Mouse (Mus musculus): ENCODE data around the gene Pitpna. TPM values are rescaled to one million over a fixed set of nuclear protein-coding genes. Genes with fewer than 3 reads are reported as not detected.
"Not testable (repeated sequence)": the region's sequence is repeated elsewhere in the genome, so short reads cannot be mapped to it uniquely, and the experiment has no call there.

Pitpna gene
- polyA plus RNA-seq, 1 experiment from 2014 or later: 69.8 TPM

- Histone ChIP-seq H3K9me3 (replicated peaks; ENCODE audit: low read length) (no peaks in the 10 kb centered on the region), H3K4me2 (ENCODE audit: low read length) (no peak overlapping the region), H3K36me3 (ENCODE audit: insufficient read depth, low read length) (peaks cover 5% of the 10 kb centered on the region; the same call in 1 of the 2 replicates), H3K4me1 (replicated peaks; ENCODE audit: insufficient read depth, low read length) (peaks cover 10% of the 10 kb centered on the region), H3K27ac (no peak overlapping the region), H3K9ac (ENCODE audit: low read depth, low read length) (no peak overlapping the region), H3K4me3 (replicated peaks; ENCODE audit: low read depth, low read length) (no peak overlapping the region), H3K27me3 (ENCODE audit: insufficient read depth, low read length) (no peaks in the 10 kb centered on the region)
- WGBS: 73% methylated on average over 5 of the region's 5 CpGs
- DNase-seq (ENCODE audit: low spot score) (no peak), ATAC-seq (replicated peaks; ENCODE audit: low FRiP score, low read depth) (no peak)
- TF ChIP-seq CTCF (IDR thresholded peaks at IDR 0.05; ENCODE audit: low read depth): no peak
Observed at GRCm38 (mm10) chr11:75592612-75593011, 4.7 kb downstream of the Pitpna start.

GRCm38 (mm10) chr11:75594431-75594830 lies 6.5 kb downstream of the Pitpna start:
- no peak for TF ChIP-seq CTCF (IDR thresholded peaks at IDR 0.05; ENCODE audit: low read depth)
- Histone ChIP-seq H3K4me2 (ENCODE audit: low read length) (no peak overlapping the region), H3K9ac (ENCODE audit: low read depth, low read length) (no peak overlapping the region), H3K36me3 (ENCODE audit: insufficient read depth, low read length) (peaks cover 20% of the 10 kb centered on the region), H3K4me1 (replicated peaks; ENCODE audit: insufficient read depth, low read length) (peaks cover 1% of the 10 kb centered on the region; the same call in 1 of the 2 replicates), H3K4me3 (replicated peaks; ENCODE audit: low read depth, low read length) (no peak overlapping the region), H3K27ac (no peak overlapping the region), H3K9me3 (replicated peaks; ENCODE audit: low read length) (no peaks in the 10 kb centered on the region), H3K27me3 (ENCODE audit: insufficient read depth, low read length) (no peaks in the 10 kb centered on the region)
- DNase-seq (ENCODE audit: low spot score) (no peak), ATAC-seq (replicated peaks; ENCODE audit: low FRiP score, low read depth) (no peak)
- WGBS: 77% methylated on average over 9 of the region's 9 CpGs

GRCm38 (mm10) chr11:75595404-75595803 lies 7.5 kb downstream of the Pitpna start:
- Histone ChIP-seq H3K27me3 (ENCODE audit: insufficient read depth, low read length) (no peaks in the 10 kb centered on the region), H3K27ac (0 out of 2 replicates have a peak overlapping the region, but pooled peaks have one; percentile 2), H3K4me2 (ENCODE audit: low read length) (no peak overlapping the region), H3K9me3 (replicated peaks; ENCODE audit: low read length) (no peaks in the 10 kb centered on the region), H3K4me3 (replicated peaks; ENCODE audit: low read depth, low read length) (no peak overlapping the region), H3K36me3 (ENCODE audit: insufficient read depth, low read length) (peaks cover 25% of the 10 kb centered on the region), H3K9ac (ENCODE audit: low read depth, low read length) (0 out of 2 replicates have a peak overlapping the region, but pooled peaks have one; percentile 13), H3K4me1 (replicated peaks; ENCODE audit: insufficient read depth, low read length) (no peaks in the 10 kb centered on the region)
- no peak for DNase-seq (ENCODE audit: low spot score)
- 0 out of 2 replicates have a peak, but pooled peaks have one; percentile 38 for ATAC-seq (replicated peaks; ENCODE audit: low FRiP score, low read depth)
- 69% methylated on average over 2 of the region's 2 CpGs for WGBS
- no peak for TF ChIP-seq CTCF (IDR thresholded peaks at IDR 0.05; ENCODE audit: low read depth)

GRCm38 (mm10) chr11:75595816-75596215 lies 7.9 kb downstream of the Pitpna start:
- H3K36me3 ChIP-seq (ENCODE audit: insufficient read depth, low read length): peaks cover 29% of the 10 kb centered on the region
- no peaks in the 10 kb centered on the region for H3K27me3 ChIP-seq (ENCODE audit: insufficient read depth, low read length)
- no peak overlapping the region for H3K4me3 ChIP-seq (replicated peaks; ENCODE audit: low read depth, low read length)
- H3K9me3 ChIP-seq (replicated peaks; ENCODE audit: low read length): no peaks in the 10 kb centered on the region
- DNase-seq (ENCODE audit: low spot score) (no peak), ATAC-seq (replicated peaks; ENCODE audit: low FRiP score, low read depth) (no peak)
- H3K4me2 ChIP-seq (ENCODE audit: low read length): no peak overlapping the region
- TF ChIP-seq CTCF (IDR thresholded peaks at IDR 0.05; ENCODE audit: low read depth): no peak
- no peaks in the 10 kb centered on the region for H3K4me1 ChIP-seq (replicated peaks; ENCODE audit: insufficient read depth, low read length)
- 0 out of 2 replicates have a peak overlapping the region, but pooled peaks have one; percentile 13 for H3K9ac ChIP-seq (ENCODE audit: low read depth, low read length)
- 75% methylated on average over 7 of the region's 7 CpGs for WGBS
- 0 out of 2 replicates have a peak overlapping the region, but pooled peaks have one; percentile 2 for H3K27ac ChIP-seq

GRCm38 (mm10) chr11:75596726-75597255 lies 8.9 kb downstream of the Pitpna start:
- 70% methylated on average over 3 of the region's 3 CpGs for WGBS
- H3K36me3 ChIP-seq (ENCODE audit: insufficient read depth, low read length): peaks cover 36% of the 10 kb centered on the region
- ATAC-seq (replicated peaks; ENCODE audit: low FRiP score, low read depth) (no peak), DNase-seq (ENCODE audit: low spot score) (no peak)
- H3K9ac ChIP-seq (ENCODE audit: low read depth, low read length): no peak overlapping the region
- no peak overlapping the region for H3K4me2 ChIP-seq (ENCODE audit: low read length)
- no peak overlapping the region for H3K27ac ChIP-seq
- no peaks in the 10 kb centered on the region for H3K4me1 ChIP-seq (replicated peaks; ENCODE audit: insufficient read depth, low read length)
- H3K4me3 ChIP-seq (replicated peaks; ENCODE audit: low read depth, low read length): no peak overlapping the region
- no peak for TF ChIP-seq CTCF (IDR thresholded peaks at IDR 0.05; ENCODE audit: low read depth)
- H3K9me3 ChIP-seq (replicated peaks; ENCODE audit: low read length): no peaks in the 10 kb centered on the region
- H3K27me3 ChIP-seq (ENCODE audit: insufficient read depth, low read length): no peaks in the 10 kb centered on the region

- peaks cover 48% of the 10 kb centered on the region for H3K36me3 ChIP-seq (ENCODE audit: insufficient read depth, low read length)
- WGBS: 92% methylated on average over 6 of the region's 6 CpGs
- no peaks in the 10 kb centered on the region for H3K4me1 ChIP-seq (replicated peaks; ENCODE audit: insufficient read depth, low read length)
- no peak for TF ChIP-seq CTCF (IDR thresholded peaks at IDR 0.05; ENCODE audit: low read depth)
- no peak overlapping the region for H3K27ac ChIP-seq
- no peaks in the 10 kb centered on the region for H3K27me3 ChIP-seq (ENCODE audit: insufficient read depth, low read length)
- DNase-seq (ENCODE audit: low spot score) (no peak), ATAC-seq (replicated peaks; ENCODE audit: low FRiP score, low read depth) (no peak)
- H3K9ac ChIP-seq (ENCODE audit: low read depth, low read length): no peak overlapping the region
- no peaks in the 10 kb centered on the region for H3K9me3 ChIP-seq (replicated peaks; ENCODE audit: low read length)
- no peak overlapping the region for H3K4me3 ChIP-seq (replicated peaks; ENCODE audit: low read depth, low read length)
- no peak overlapping the region for H3K4me2 ChIP-seq (ENCODE audit: low read length)
Observed at GRCm38 (mm10) chr11:75598004-75598403, 10.1 kb downstream of the Pitpna start.

GRCm38 (mm10) chr11:75599802-75600201 lies 11.9 kb downstream of the Pitpna start:
- not testable (repeated sequence) for H3K9ac ChIP-seq (ENCODE audit: low read depth, low read length); H3K4me1 ChIP-seq (replicated peaks; ENCODE audit: insufficient read depth, low read length); H3K4me2 ChIP-seq (ENCODE audit: low read length); H3K27ac ChIP-seq; ATAC-seq (replicated peaks; ENCODE audit: low FRiP score, low read depth); H3K9me3 ChIP-seq (replicated peaks; ENCODE audit: low read length); H3K27me3 ChIP-seq (ENCODE audit: insufficient read depth, low read length); H3K4me3 ChIP-seq (replicated peaks; ENCODE audit: low read depth, low read length); DNase-seq (ENCODE audit: low spot score)
- peaks cover 53% of the 10 kb centered on the region for H3K36me3 ChIP-seq (ENCODE audit: insufficient read depth, low read length)
- 94% methylated on average over 16 of the region's 17 CpGs for WGBS

Measured in kidney, postnatal 0 days (tissue).